In the genomic region with DNA sequence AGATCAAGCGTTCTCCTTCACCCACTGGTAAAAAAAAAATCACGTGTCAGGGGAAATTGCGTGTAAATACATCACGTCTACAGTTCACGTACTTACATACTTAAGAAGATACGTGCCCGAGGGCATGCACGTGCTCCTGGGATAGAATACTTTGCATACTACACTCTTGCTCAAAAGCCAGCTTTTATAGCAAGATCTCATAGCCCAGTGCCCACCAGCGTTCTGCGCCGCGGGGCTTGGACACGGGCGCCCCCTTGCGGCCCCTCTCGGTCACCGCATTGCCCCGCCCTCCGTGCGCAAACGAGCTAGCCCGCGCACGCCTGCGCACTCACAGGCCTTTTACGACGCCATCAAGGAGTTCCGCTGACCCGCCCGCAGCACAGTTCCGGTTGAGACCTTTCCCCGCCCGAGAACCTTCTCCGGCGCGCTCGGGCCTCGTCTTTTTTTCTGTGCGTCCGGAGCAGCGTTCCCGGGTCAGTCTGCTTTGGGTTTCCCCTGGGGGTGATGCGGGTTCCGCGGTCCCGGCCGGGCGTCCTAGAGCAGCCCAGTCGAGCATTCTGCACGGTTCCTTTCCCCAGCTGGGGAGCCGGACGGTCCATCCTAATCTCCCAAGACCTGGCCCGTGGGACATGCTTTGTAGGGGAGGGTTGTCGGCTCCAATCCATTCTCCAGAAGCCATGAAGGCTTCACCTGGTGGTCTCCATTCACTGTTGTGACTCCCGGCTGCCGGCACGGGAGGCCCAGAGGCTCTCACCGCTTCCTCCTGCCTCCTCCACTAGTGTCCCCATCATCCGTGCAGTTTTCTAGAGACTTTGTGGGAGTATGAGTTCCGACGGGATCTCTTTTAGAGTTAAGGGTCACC, we compare ENCODE assay signal across 8 mouse cellular contexts. TPM values are rescaled to one million over a fixed set of nuclear protein-coding genes. Genes with fewer than 3 reads are reported as not detected.
DNase-seq lines count a peak whose midpoint lies in the region; ATAC-seq and TF ChIP-seq lines count a peak whose summit lies in the region.

A gene (plus strand): TSS at position 169 of the 862 bp plus-strand sequence.

- H3K9me3 ChIP-seq in kidney, embryonic 14.5 days (ENCODE audit: control insufficient read depth, low read length) = no peaks in the 10 kb centered on the region
- no peaks in the 10 kb centered on the region for H3K9me3 ChIP-seq in limb, embryonic 15.5 days

- peak; percentile 98 for DNase-seq in A20 (ENCODE audit: low read depth, low spot score)
- DNase-seq in heart, adult 9 months (ENCODE audit: low spot score in 2 of 2) = peak; percentile 92 to 93
- peak; percentile 77 to 91 for DNase-seq in monocyte, adult 2 months (ENCODE audit: low read depth in 1 of 2, low spot score in 2 of 2)
- DNase-seq in spleen, postnatal 36 days (ENCODE audit: low spot score in 2 of 2) = peak; percentile 93 to 95

- peak within 1 kb of the TSS; percentile 56 for H3K4me2 ChIP-seq in kidney, embryonic 14.5 days (replicated peaks; ENCODE audit: low read depth, low read length)
- peak within 1 kb of the TSS; percentile 72 for H3K4me2 ChIP-seq in limb, embryonic 15.5 days

- no peak for TF ChIP-seq POLR2A in bone marrow macrophage, adult 2 months (IDR thresholded peaks at IDR 0.05; ENCODE audit: borderline replicate concordance, low read depth, low read length)
- peak; percentile 68 for TF ChIP-seq POLR2A in embryonic fibroblast, embryonic 13.5 days (IDR thresholded peaks at IDR 0.05; ENCODE audit: low read depth, low read length)

- TF ChIP-seq CTCF in bone marrow macrophage, adult 2 months (IDR thresholded peaks at IDR 0.05; ENCODE audit: low read depth, low read length) = peak; percentile 78
- peak; percentile 77 for TF ChIP-seq CTCF in embryonic fibroblast, embryonic 13.5 days (IDR thresholded peaks at IDR 0.05; ENCODE audit: borderline replicate concordance, insufficient read depth, low read length)

- ATAC-seq in kidney, embryonic 14.5 days (ENCODE audit: low FRiP score, low TSS enrichment) = peak; percentile 81
- ATAC-seq in limb, embryonic 15.5 days (ENCODE audit: insufficient number of reproducible peaks, low FRiP score, low TSS enrichment, low read depth) = peak; percentile 85

- H3K4me3 ChIP-seq in bone marrow macrophage, adult 2 months (ENCODE audit: insufficient read depth, low read length) = peak within 1 kb of the TSS; percentile 93
- peak within 1 kb of the TSS; percentile 88 for H3K4me3 ChIP-seq in embryonic fibroblast, embryonic 13.5 days (ENCODE audit: insufficient read depth, low read length)
- H3K4me3 ChIP-seq in kidney, embryonic 14.5 days (ENCODE audit: low read length) = peak within 1 kb of the TSS; percentile 72
- H3K4me3 ChIP-seq in limb, embryonic 15.5 days = peak within 1 kb of the TSS; percentile 88

- 2% methylated on average over 61 of the region's 61 CpGs for WGBS in kidney, embryonic 14.5 days
- WGBS in limb, embryonic 15.5 days = 1% methylated on average over 61 of the region's 61 CpGs

- H3K4me1 ChIP-seq in bone marrow macrophage, adult 2 months (ENCODE audit: control insufficient read depth, insufficient read depth, low read length) = peaks cover 6% of the 10 kb centered on the region
- H3K4me1 ChIP-seq in embryonic fibroblast, embryonic 13.5 days (ENCODE audit: control insufficient read depth, insufficient read depth, low read length) = no peaks in the 10 kb centered on the region
- no peaks in the 10 kb centered on the region; the same call in 1 of the 2 replicates for H3K4me1 ChIP-seq in kidney, embryonic 14.5 days (ENCODE audit: control insufficient read depth, insufficient read depth, low read length)
- H3K4me1 ChIP-seq in limb, embryonic 15.5 days = peaks cover 18% of the 10 kb centered on the region

- peak within 1 kb of the TSS; percentile 93 for H3K9ac ChIP-seq in kidney, embryonic 14.5 days (ENCODE audit: low read depth, low read length)
- H3K9ac ChIP-seq in limb, embryonic 15.5 days = peak within 1 kb of the TSS; percentile 95

- peak within 1 kb of the TSS; percentile 81 for H3K27ac ChIP-seq in bone marrow macrophage, adult 2 months (ENCODE audit: insufficient read depth, low read depth, low read length)
- H3K27ac ChIP-seq in embryonic fibroblast, embryonic 13.5 days (ENCODE audit: insufficient read depth, low read length) = peak within 1 kb of the TSS; percentile 77
- peak within 1 kb of the TSS; percentile 84 for H3K27ac ChIP-seq in kidney, embryonic 14.5 days (ENCODE audit: low read depth, low read length)
- H3K27ac ChIP-seq in limb, embryonic 15.5 days = peak within 1 kb of the TSS; percentile 93

- peaks cover 20% of the 10 kb centered on the region for H3K36me3 ChIP-seq in kidney, embryonic 14.5 days (ENCODE audit: control insufficient read depth, insufficient read depth, low read length)
- H3K36me3 ChIP-seq in limb, embryonic 15.5 days = peaks cover 27% of the 10 kb centered on the region

- H3K27me3 ChIP-seq in kidney, embryonic 14.5 days (ENCODE audit: control insufficient read depth, insufficient read depth, low read length) = no peaks in the 10 kb centered on the region
- no peaks in the 10 kb centered on the region for H3K27me3 ChIP-seq in limb, embryonic 15.5 days

RNA-seq across cellular contexts. Expression of the gene that starts here (rescaled TPM):
- polyA plus RNA-seq in bone marrow macrophage, adult 2 months (2012; ENCODE audit: insufficient read depth, insufficient read length, missing spikeins) = 14.2 and 14.3 TPM in 2 replicates
- 15.7 and 16.6 TPM in 2 replicates for polyA plus RNA-seq in embryonic fibroblast, embryonic 13.5 days (2011; ENCODE audit: insufficient read length, low read depth, missing spikeins)
- polyA plus RNA-seq in kidney, embryonic 14.5 days (2014; fragmentation: Nextera tagmentation; extraction: Ambion mirVana) = 28.9 and 29.9 TPM in 2 replicates
- polyA plus RNA-seq in limb, embryonic 15.5 days (2015; fragmentation: Nextera tagmentation; extraction: Ambion mirVana) = 37.7 and 39.0 TPM in 2 replicates

Comparison
In these comparisons a context has a peak if more than half of its experiments do, and no peak if none do; other contexts are left out.
1. Peak in every context shown above with its lines: DNase-seq, ATAC-seq, H3K4me3 ChIP-seq and H3K27ac ChIP-seq.